Mouse (Mus musculus) embryonic fibroblast, embryonic 13.5 days (primary cell): ENCODE data around the gene Ksr1. TPM values are rescaled to one million over a fixed set of nuclear protein-coding genes. Genes with fewer than 3 reads are reported as not detected.

ENCODE experiments used
- H3K27ac ChIP-seq: 2 replicates; pipeline ENCODE4 v1.5.1; 2012; ENCODE audit warnings: low read length, control low read depth, inconsistent platforms; ENCODE audit not compliant: insufficient read depth
- H3K4me1 ChIP-seq: 2 replicates; pipeline ENCODE4 v1.6.1; 2011; ENCODE audit warnings: low read length; ENCODE audit not compliant: control insufficient read depth, insufficient read depth
- H3K4me3 ChIP-seq: 2 replicates; pipeline ENCODE4 v1.5.1; 2011; ENCODE audit warnings: mild to moderate bottlenecking, control low read depth, low read length; ENCODE audit not compliant: insufficient read depth
- CTCF ChIP-seq: IDR thresholded peaks from 2 replicates; pipeline ENCODE4 v1.5.1; 2011; ENCODE audit warnings: mild to moderate bottlenecking, control low read depth, low read length, moderate library complexity, borderline replicate concordance; ENCODE audit not compliant: insufficient read depth
- POLR2A ChIP-seq: IDR thresholded peaks from 2 replicates; pipeline ENCODE4 v1.6.1; 2011; ENCODE audit warnings: low read depth, mild to moderate bottlenecking, control low read depth, low read length, moderate library complexity
- polyA plus RNA-seq: library from polyadenylated mRNA; stranded (reverse); fragments of >200 nt; gene quantifications from 2 replicates; pipeline ENCODE4 v1.2.4, GENCODE M21; 2011; ENCODE audit warnings: low read depth; ENCODE audit not compliant: missing spikeins, insufficient read length

Ksr1 gene
- polyA plus RNA-seq, 1 experiment = 3.4 TPM

DNA sequence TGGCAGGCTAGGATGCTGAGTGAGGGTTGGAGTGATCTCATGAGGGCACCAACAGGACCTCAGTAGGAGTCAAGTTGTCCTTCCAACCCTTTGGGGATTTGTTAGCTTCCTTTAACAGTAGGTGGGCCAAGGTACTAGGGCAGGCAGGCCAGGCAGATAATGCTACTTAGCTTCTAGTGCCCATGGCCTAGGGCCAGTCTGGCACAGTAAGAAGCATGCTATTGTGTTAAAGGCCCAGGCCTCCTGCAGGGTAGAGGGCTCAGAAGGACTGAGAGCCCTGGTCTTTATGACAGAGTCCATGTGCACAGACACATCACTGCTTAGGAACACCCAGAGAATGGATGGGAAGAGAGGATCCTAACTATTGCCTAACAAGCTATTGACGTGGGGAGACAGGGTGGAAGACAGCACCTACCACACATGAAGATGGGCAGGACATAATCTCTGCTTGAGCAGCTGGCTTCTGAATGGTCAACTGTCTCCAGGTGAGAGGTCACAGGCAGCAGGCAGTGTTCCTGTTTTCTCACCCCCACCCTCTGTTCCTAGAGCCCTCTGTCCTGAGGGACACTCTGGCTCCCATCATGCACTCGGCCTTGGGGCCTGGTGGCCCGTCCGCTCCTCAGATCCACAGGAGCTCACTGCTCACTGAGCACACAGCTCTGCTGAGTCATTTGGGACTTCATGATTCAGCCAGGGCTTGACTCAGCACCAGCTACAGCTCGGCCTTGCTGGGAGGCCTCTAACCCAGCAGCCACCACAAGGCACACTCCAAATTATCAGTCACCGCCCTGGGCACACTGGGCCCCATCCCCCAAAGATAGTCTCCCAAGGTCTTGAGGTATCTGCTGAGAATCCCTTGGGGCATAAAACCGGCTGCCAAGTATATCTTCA lies 74.9 kb downstream of the Ksr1 start:
- Histone ChIP-seq H3K4me1 (peaks cover 9% of the 10 kb centered on the region), H3K27ac (peak overlapping the region; percentile 1; the same call in 1 of the 2 replicates), H3K4me3 (no peak overlapping the region)
- TF ChIP-seq POLR2A = no peak
- TF ChIP-seq CTCF = no peak

DNA sequence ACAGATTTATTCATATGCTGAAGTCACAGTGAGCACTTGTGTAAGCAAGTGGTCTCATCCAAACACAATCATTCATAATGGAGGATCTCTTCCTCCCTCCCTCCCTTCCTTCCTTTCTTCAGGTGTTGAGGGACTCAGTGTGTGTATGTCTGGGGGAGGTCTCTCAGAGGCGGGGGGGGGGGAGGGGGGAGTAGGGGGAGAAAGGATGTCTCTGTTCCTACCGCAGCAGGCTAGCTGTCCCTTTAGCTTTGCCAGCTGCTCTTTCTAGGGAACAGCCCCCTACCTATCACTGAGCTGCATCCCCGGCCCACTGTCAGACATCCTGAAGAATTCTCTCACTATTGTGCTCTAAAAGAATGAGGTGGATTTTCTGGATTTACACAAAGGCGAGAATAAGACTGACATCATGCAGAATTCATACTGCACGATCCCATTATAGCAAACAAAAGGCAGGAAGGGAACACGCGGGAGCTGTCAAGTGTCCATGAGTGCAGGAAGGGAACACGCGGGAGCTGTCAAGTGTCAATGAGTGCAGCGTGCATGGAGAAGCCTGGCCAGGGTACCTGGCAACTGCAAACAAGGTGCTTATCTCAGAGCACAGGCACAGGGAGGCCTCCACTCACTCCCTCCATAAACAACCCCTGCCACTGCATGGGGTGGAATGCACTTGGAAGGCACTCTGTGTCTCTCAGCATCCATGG lies 76.6 kb downstream of the Ksr1 start:
- Histone ChIP-seq H3K4me3 (no peak overlapping the region), H3K27ac (no peak overlapping the region), H3K4me1 (peaks cover 9% of the 10 kb centered on the region)
- TF ChIP-seq POLR2A = no peak
- TF ChIP-seq CTCF = no peak

DNA sequence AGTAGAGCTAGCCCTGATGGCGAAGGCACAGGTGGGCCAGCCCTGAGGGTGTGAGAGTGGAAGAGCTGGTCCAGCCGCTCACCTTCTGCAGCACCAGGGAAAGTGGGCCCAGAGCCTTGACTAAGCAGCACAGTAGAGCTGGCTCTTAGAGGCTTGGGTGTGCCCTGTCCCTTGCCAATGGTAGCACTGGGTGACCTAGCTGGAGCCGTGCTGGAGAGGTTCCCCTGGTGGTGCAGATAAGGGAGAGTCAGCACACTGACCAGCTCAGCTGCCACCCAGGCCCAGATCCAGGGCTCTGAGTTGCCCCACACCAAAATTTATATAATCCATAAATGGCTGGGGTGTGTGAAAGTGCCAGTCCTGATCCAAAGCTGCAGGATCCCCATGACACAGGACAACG lies 79.0 kb downstream of the Ksr1 start:
- Histone ChIP-seq H3K4me1 (peaks cover 8% of the 10 kb centered on the region), H3K27ac (no peak overlapping the region), H3K4me3 (no peak overlapping the region)
- TF ChIP-seq CTCF (no peak), POLR2A (no peak)

DNA sequence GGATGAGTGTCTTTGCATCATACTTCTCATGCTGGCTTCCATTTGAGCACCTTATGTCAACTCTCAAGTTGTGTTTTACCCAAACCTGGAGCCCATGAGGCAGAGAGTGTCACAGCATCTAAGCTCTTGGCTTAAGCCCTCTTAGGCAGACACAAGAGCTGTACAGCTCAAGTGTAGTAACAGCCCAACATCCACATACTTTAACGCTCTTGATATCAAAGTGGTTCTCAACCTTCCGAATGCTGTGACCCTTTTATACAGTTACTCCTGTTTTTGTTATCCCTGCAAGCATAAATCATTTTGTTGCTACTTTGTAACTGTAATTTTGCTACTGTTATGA lies 80.0 kb downstream of the Ksr1 start:
- TF ChIP-seq CTCF (no peak), POLR2A (no peak)
- Histone ChIP-seq H3K4me1 (no peaks in the 10 kb centered on the region), H3K4me3 (no peak overlapping the region), H3K27ac (no peak overlapping the region)

DNA sequence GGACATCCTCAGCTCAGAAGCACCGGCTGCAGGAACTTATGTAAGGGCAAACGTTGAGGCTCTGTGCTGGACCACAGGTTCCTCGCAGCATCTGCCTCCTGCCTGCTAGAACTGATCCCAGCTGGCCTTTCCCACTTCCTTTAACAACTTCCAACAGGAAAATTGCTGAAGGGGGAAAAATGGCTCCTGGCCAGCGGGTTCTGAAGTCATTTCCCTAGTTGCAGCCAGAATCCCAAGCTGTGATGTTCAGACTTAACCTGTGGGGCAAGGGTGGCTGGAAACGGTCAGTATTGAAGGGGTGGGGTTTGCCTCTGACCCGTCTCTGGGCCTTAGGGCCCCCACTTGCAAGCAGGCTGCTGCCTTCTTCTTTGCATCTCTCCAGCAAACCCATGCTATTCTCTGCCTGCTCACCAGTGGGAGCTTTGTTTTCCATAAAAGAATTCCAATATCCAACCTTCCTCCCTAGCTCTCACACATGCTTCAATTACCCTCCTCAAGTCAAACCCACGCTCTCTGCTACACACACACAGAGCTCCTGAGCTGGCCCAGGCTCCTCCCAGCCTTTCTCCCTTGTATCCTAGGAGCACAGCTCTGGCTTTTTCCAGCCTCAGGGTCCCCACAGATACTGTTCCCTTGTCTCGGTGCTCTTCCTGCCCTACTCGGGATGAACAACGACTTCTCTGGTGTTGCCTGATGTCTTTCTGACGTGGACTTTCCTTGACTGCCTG lies 80.6 kb downstream of the Ksr1 start:
- Histone ChIP-seq H3K4me1 (no peaks in the 10 kb centered on the region), H3K27ac (no peak overlapping the region), H3K4me3 (no peak overlapping the region)
- no peak for TF ChIP-seq CTCF
- no peak for TF ChIP-seq POLR2A

DNA sequence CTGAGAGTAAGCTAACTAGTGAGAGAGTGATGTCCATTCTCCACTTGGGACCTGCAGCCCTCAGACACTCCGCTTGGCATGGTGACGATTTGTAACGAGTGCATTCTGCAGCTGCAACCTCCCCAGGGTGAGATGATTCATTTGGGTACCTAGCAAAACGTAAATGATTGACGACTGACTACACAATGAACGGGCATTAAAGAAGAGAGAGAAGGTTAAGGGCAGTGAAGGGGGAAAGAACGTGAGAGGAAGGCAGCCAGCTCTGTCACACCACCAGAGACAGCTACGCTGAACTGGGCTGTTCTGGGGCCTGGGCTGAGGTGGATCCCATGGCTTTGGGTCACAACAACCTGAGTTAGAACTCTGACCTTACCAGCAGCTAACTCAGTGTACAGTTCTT lies 81.9 kb downstream of the Ksr1 start:
- no peak overlapping the region for H3K27ac ChIP-seq
- H3K4me1 ChIP-seq = no peaks in the 10 kb centered on the region
- TF ChIP-seq POLR2A (no peak), CTCF (no peak)
- H3K4me3 ChIP-seq = no peak overlapping the region

DNA sequence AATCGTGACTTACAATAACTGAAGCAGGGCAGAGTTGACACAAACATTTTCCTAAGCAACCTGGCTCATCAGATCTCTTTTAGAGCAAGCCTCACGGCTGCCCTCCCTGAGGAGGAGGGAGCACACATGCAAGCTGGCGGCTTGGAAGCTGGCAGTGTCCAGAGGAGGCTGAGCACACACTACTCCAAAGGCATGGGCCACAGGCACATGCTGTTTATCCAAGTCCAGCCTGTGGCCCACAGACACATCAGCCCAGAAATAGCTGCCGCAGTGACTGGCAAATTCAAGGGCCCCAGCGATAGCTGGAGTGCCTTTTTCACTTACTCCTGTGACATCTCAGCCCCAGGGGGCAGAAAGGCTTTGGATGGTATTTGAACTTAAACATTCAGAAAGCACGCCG lies 82.6 kb downstream of the Ksr1 start:
- Histone ChIP-seq H3K4me3 (no peak overlapping the region), H3K4me1 (no peaks in the 10 kb centered on the region), H3K27ac (no peak overlapping the region)
- no peak for TF ChIP-seq CTCF
- no peak for TF ChIP-seq POLR2A

DNA sequence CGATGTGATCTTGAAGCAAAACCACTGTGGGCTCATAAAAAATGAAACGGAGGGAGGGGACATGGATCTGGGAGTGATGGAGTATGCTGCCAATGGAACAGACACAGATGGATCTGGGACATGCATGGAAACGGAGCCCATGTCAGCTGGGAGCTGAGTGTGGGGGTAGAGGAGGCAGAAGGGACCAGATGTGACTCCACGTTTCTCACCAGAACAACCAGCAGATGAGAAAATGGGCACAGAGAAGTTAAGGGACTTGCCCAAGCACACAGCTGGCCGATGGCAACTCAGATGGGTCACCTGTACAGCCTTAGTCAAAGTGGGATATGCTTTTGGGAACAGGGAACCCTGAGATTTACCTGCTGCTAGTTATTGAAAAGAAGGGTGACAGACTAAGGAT lies 83.3 kb downstream of the Ksr1 start:
- Histone ChIP-seq H3K4me1 (no peaks in the 10 kb centered on the region), H3K4me3 (no peak overlapping the region), H3K27ac (no peak overlapping the region)
- no peak for TF ChIP-seq POLR2A
- no peak for TF ChIP-seq CTCF

DNA sequence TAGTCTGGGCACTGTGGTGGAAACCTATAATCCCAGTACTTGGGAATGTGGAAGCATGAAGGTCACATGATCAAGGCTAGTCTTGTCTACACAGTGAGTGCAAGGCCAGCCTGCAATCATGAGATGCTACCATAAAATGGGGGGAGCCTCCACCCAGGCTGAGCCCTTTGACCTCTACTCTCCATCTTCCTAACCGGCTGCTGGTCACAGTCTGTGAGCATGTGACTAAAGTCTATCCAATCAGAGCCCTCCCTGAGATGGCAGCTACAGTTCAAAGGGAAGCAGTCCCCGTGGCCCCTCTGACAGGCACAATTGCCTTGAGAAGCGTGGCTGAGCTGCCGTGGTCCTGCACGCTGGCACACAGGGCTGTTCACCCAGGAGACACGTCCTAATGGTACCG lies 84.4 kb downstream of the Ksr1 start:
- TF ChIP-seq POLR2A = no peak
- TF ChIP-seq CTCF = no peak
- Histone ChIP-seq H3K27ac (no peak overlapping the region), H3K4me1 (no peaks in the 10 kb centered on the region), H3K4me3 (no peak overlapping the region)

DNA sequence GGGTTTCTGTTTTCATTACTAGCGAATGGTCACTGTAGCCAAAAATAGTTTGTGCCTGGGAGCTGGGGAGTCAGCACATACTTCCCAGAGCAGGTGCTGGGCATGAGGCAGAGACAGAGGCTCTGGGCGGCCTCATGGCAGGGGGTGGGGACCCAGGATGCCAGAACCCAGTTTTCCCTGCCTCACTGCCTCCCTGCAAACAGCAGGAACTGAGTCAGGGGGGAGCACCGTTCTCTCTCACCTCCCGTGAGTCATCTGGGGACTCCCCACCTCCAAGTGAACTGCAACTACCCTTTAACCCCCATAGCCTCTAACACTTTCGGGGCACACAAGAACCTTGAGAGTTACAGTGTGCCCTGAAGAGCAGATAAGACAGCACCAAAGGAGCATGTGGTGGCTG lies 86.4 kb downstream of the Ksr1 start:
- Histone ChIP-seq H3K4me1 (no peaks in the 10 kb centered on the region), H3K4me3 (no peak overlapping the region), H3K27ac (no peak overlapping the region)
- no peak for TF ChIP-seq POLR2A
- TF ChIP-seq CTCF = no peak
